Mouse (Mus musculus): ENCODE results near the gene Ptx4.

Ptx4 gene

GRCm38 (mm10) chr17:25120406-25120805 is at the start of gene Ptx4:
TSS of gene Ptx4 (plus strand) at chr17:25120760.
- no peak for DNase-seq (ENCODE audit: low read depth in 2 of 2, low spot score in 2 of 2)

- DNase-seq (ENCODE audit: low read depth in 2 of 2, low spot score in 2 of 2) = no peak
Observed at GRCm38 (mm10) chr17:25076906-25077305, 43.7 kb upstream of the Ptx4 start.

- no peak for DNase-seq (ENCODE audit: low read depth in 2 of 2, low spot score in 2 of 2)
Observed at GRCm38 (mm10) chr17:25077771-25078372, 42.7 kb upstream of the Ptx4 start.

GRCm38 (mm10) chr17:25080210-25080609 is 40.4 kb upstream of the Ptx4 start:
- DNase-seq (ENCODE audit: low read depth in 2 of 2, low spot score in 2 of 2) = no peak

GRCm38 (mm10) chr17:25080960-25081381 is 39.6 kb upstream of the Ptx4 start:
- no peak for DNase-seq (ENCODE audit: low read depth in 2 of 2, low spot score in 2 of 2)

- no peak for DNase-seq (ENCODE audit: low read depth in 2 of 2, low spot score in 2 of 2)
Observed at GRCm38 (mm10) chr17:25082081-25082847, 38.3 kb upstream of the Ptx4 start.

GRCm38 (mm10) chr17:25082887-25083286 is 37.7 kb upstream of the Ptx4 start:
- no peak for DNase-seq (ENCODE audit: low read depth in 2 of 2, low spot score in 2 of 2)

- no peak for DNase-seq (ENCODE audit: low read depth in 2 of 2, low spot score in 2 of 2)
Observed at GRCm38 (mm10) chr17:25083444-25083931, 37.1 kb upstream of the Ptx4 start, which contains the start of gene Tmem204. TSS of gene Tmem204 (minus strand) at chr17:25083591.

GRCm38 (mm10) chr17:25084835-25085385 is 35.6 kb upstream of the Ptx4 start:
- no peak for DNase-seq (ENCODE audit: low read depth in 2 of 2, low spot score in 2 of 2)

GRCm38 (mm10) chr17:25086724-25087123 is 33.8 kb upstream of the Ptx4 start:
- DNase-seq (ENCODE audit: low read depth in 2 of 2, low spot score in 2 of 2) = no peak

- no peak for DNase-seq (ENCODE audit: low read depth in 2 of 2, low spot score in 2 of 2)
Observed at GRCm38 (mm10) chr17:25089158-25089557, 31.4 kb upstream of the Ptx4 start.

- no peak for DNase-seq (ENCODE audit: low read depth in 2 of 2, low spot score in 2 of 2)
Observed at GRCm38 (mm10) chr17:25090450-25090849, 30.1 kb upstream of the Ptx4 start.

GRCm38 (mm10) chr17:25096221-25096620 is 24.3 kb upstream of the Ptx4 start:
- no peak for DNase-seq (ENCODE audit: low read depth in 2 of 2, low spot score in 2 of 2)

- DNase-seq (ENCODE audit: low read depth in 2 of 2, low spot score in 2 of 2) = no peak
Observed at GRCm38 (mm10) chr17:25100052-25100451, 20.5 kb upstream of the Ptx4 start.

- DNase-seq (ENCODE audit: low read depth in 2 of 2, low spot score in 2 of 2) = no peak
Observed at GRCm38 (mm10) chr17:25101338-25101737, 19.2 kb upstream of the Ptx4 start.

GRCm38 (mm10) chr17:25107786-25108185 is 12.8 kb upstream of the Ptx4 start:
- no peak for DNase-seq (ENCODE audit: low read depth in 2 of 2, low spot score in 2 of 2)

- DNase-seq (ENCODE audit: low read depth in 2 of 2, low spot score in 2 of 2) = no peak
Observed at GRCm38 (mm10) chr17:25109578-25109977, 11.0 kb upstream of the Ptx4 start.

GRCm38 (mm10) chr17:25110590-25110989 is 10.0 kb upstream of the Ptx4 start:
- DNase-seq (ENCODE audit: low read depth in 2 of 2, low spot score in 2 of 2) = no peak

GRCm38 (mm10) chr17:25111220-25111619 is 9.3 kb upstream of the Ptx4 start:
- DNase-seq (ENCODE audit: low read depth in 2 of 2, low spot score in 2 of 2) = no peak

GRCm38 (mm10) chr17:25111739-25112422 is 8.7 kb upstream of the Ptx4 start:
- DNase-seq (ENCODE audit: low read depth in 2 of 2, low spot score in 2 of 2) = no peak

GRCm38 (mm10) chr17:25112423-25112810 is 8.1 kb upstream of the Ptx4 start:
- DNase-seq (ENCODE audit: low read depth in 2 of 2, low spot score in 2 of 2) = no peak

Measured in CD8-positive naive resting alpha-beta T cell, adult 2 months (primary cell).